Mouse (Mus musculus): ENCODE results near the gene Plekhs1.
"Not testable (repeated sequence)": the region's sequence is repeated elsewhere in the genome, so short reads cannot be mapped to it uniquely, and the experiment has no call there.

Gene Plekhs1

DNA sequence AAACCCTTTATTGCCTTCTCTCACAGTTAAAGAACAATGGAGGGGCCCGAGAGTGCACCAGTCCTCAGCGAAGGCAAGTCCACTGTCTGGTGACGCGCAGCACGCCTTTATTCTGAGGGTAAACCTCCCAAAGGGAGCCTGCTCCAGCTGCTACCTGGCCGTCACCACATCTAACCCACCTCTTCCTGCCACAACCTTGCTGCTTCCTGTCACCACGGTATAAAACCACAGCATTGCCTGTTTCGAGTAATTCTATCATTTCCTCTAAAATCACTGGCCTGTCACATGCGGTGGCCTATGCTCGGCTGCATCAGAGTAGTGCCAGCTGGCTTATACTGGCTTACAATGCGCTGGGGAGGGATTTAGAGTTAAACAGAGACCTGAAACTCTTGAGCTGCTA lies 69.1 kb downstream of the Plekhs1 start:
- not testable (repeated sequence) for DNase-seq (ENCODE audit: low spot score)

DNA sequence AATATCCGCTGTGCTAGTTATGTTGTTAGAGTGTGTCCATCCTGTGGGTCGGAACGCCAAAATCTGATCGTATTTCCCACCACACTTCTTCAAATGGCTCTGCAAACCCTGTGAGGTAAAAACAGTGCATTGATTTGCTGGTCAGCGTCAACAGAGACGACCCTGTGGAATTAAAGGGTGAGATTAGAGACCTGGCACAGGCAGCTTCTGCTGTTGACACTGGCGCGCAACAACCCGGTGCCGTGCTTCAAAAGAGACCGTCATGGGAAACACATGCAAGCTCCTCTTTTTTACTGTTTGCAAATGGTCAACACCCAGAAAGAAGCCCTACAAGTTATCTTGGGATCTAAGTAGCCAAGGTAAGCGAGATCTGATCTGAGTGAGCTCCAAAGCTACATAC lies 69.8 kb downstream of the Plekhs1 start:
- no peak for DNase-seq (ENCODE audit: low spot score)

DNA sequence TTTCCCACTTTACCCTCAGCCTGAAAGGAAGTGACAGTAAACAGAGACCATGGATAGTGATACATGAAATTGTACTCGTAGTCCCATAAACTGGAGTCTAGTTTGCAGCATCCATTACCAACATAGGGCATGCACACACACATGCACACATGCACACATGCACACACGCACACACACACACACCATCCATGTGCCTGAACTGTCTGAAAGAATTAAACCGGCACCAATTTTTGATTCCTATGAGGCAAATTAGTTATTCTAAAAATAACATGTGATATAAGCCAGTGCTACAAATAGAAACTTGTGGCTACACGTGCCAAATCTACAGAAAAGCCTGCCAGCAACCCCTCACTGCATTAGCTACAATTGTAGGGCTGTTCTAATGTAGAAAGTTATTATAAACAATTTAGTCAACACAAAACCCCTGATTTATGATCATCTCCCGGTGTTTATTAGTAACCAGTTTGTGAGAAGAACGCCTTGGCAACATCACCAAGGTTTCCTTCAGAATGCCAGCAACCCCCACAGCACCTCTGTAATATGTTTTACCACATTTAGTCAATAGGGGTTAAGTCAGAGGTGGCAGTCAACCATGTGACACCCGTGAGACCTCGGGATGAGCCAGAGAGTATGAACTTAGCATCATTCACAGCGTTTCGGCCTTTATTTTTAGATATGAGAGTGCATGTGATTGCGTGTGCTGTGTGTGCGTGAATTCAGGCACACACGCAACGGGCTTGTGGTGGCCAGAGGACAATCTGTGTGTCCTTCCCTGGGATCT lies 72.0 kb downstream of the Plekhs1 start:
- DNase-seq (ENCODE audit: low spot score) = no peak

DNA sequence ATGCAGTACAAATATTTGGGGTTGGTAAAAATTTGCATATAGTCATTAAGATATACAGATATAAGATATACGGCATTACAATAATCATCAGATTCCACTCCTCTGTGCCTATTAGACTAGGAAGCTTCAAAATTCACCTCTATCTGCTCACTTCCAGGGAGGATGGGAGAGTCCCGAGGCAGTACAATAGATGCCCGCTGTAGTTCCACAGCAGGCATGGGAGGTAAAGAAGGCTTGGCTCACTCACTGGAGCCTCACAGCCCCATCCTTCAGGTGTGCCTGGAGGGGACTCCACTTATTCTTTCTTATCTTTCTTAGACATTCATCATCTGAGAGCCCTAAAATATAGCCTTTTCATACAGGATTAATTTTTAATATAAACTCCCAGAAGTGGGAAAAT lies 72.9 kb downstream of the Plekhs1 start:
- DNase-seq (ENCODE audit: low spot score) = no peak

DNA sequence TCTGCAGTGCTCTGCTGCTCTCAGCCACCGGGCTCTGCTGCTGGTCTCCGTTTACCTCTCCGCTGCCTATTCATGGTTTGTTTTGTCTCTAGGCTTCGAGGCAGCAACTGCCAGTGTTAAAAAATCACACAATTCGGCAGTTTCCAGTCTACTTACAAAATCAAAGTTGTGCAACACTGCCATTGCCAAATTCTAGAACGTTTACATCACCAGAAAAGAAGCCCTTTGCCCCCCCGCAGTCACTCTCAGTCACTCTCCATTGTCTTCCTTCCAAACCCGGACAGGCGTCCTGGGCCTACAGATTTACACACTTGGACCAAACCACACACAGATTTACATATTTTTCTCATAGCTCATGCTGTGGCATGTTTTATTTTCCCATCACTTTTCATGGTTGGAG lies 73.6 kb downstream of the Plekhs1 start:
- DNase-seq (ENCODE audit: low spot score) = no peak

DNA sequence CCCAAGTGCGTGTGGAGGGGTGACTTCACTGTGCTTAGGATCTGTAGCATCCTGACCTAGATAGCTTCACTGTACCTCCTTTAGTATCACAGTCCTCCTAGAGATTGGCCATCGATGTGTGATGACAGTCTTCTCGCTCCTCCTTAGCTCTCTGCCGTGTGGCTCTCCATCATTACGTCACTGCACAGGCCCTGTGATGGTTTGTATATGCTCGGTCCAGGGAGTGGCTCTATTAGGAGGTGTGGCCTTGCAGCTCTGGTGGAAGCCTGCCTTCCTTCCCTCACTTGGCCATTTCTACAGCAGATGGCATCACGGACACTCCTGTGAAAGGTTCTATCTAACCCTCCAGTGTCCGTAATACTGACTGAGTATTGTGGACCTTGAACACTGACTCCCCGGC lies 74.3 kb downstream of the Plekhs1 start:
- no peak for DNase-seq (ENCODE audit: low spot score)
